Mouse (Mus musculus) neural tube, embryonic 14.5 days (tissue): ENCODE measurements at regions not wholly inside any gene's neighbourhood (a gene's known extent, or its start where the extent isn't known, plus 50 kb on each side); places are given as distances from the start of the nearest gene placed in this dataset.
A peak's percentile ranks its signal among the peaks of the same experiment; 100 is the strongest.

Source experiments
- ATAC-seq: fragments of 200-750 bp; cut with Nextera tagmentation; 2 replicates; pipeline ENCODE4 v1.8.0; 2017; ENCODE audit warnings: low read depth, mild to moderate bottlenecking, moderate TSS enrichment, moderate library complexity
- H3K27ac ChIP-seq: fragments of 300-500 bp; sonication (generic); 2 replicates; pipeline ENCODE4 v1.5.1; 2014; ENCODE audit warnings: low read depth, mild to moderate bottlenecking, control low read depth, low read length, moderate library complexity, mixed read lengths
- H3K27me3 ChIP-seq: fragments of 300-500 bp; sonication (generic); 2 replicates; pipeline ENCODE4 v1.6.1; 2014; ENCODE audit warnings: low read length; ENCODE audit not compliant: control insufficient read depth, insufficient read depth
- H3K36me3 ChIP-seq: fragments of 300-500 bp; sonication (generic); 2 replicates; pipeline ENCODE4 v1.6.1; 2014; ENCODE audit warnings: low read length, mixed read lengths; ENCODE audit not compliant: control insufficient read depth, insufficient read depth
- H3K4me1 ChIP-seq: fragments of 300-500 bp; sonication (generic); 2 replicates; pipeline ENCODE4 v1.6.1; 2014; ENCODE audit warnings: low read length; ENCODE audit not compliant: control insufficient read depth, insufficient read depth
- H3K4me2 ChIP-seq: fragments of 300-500 bp; sonication (generic); 2 replicates; pipeline ENCODE4 v1.6.1; 2014; ENCODE audit warnings: mild to moderate bottlenecking, low read depth, low read length, control low read depth
- H3K4me3 ChIP-seq: fragments of 300-500 bp; sonication (generic); 2 replicates; pipeline ENCODE4 v1.5.1; 2014; ENCODE audit warnings: low read depth, low read length, control low read depth, mixed read lengths
- H3K9ac ChIP-seq: fragments of 300-500 bp; sonication (generic); replicated peaks from 2 replicates; pipeline ENCODE4 v1.6.1; 2014; ENCODE audit warnings: low read depth, mild to moderate bottlenecking, control low read depth, low read length, mixed read lengths
- H3K9me3 ChIP-seq: fragments of 300-500 bp; sonication (generic); 2 replicates; pipeline ENCODE4 v1.6.1; 2016; ENCODE audit warnings: low read length; ENCODE audit not compliant: control insufficient read depth
- WGBS: fragments of 180-500 bp; shearing (Covaris S2); extraction: QIAGEN DNeasy Blood & Tissue Kit; methylation state at CpG from one replicate; pipeline ENCODE4 v1.1.7; 2014; 5-methylcytosine and 5-hydroxymethylcytosine counted together

GRCm38 (mm10) chr17:54214804-54215203 is 84.0 kb downstream of the Slc5a7 start:
- Histone ChIP-seq H3K9ac (no peak overlapping the region), H3K4me3 (no peak overlapping the region), H3K9me3 (no peaks in the 10 kb centered on the region), H3K27ac (no peak overlapping the region), H3K36me3 (no peaks in the 10 kb centered on the region), H3K4me1 (no peaks in the 10 kb centered on the region), H3K4me2 (no peak overlapping the region), H3K27me3 (no peaks in the 10 kb centered on the region)
- ATAC-seq = no peak
- 69% methylated on average over 3 of the region's 3 CpGs for WGBS

GRCm38 (mm10) chr17:54201710-54202109 is 97.1 kb downstream of the Slc5a7 start:
- H3K9ac ChIP-seq = no peak overlapping the region
- no peak overlapping the region for H3K4me2 ChIP-seq
- no peaks in the 10 kb centered on the region for H3K4me1 ChIP-seq
- H3K27me3 ChIP-seq = no peaks in the 10 kb centered on the region
- WGBS = 39% methylated on average over 3 of the region's 3 CpGs
- H3K4me3 ChIP-seq = no peak overlapping the region
- no peaks in the 10 kb centered on the region for H3K36me3 ChIP-seq
- peak; percentile 83; the same call in 1 of the 2 replicates for ATAC-seq
- H3K27ac ChIP-seq = no peak overlapping the region
- no peaks in the 10 kb centered on the region for H3K9me3 ChIP-seq

GRCm38 (mm10) chr17:54192231-54192573 is 106.6 kb downstream of the Slc5a7 start:
- Histone ChIP-seq H3K9ac (no peak overlapping the region), H3K9me3 (no peaks in the 10 kb centered on the region), H3K27me3 (no peaks in the 10 kb centered on the region), H3K4me3 (no peak overlapping the region), H3K4me1 (no peaks in the 10 kb centered on the region), H3K4me2 (no peak overlapping the region), H3K27ac (no peak overlapping the region), H3K36me3 (no peaks in the 10 kb centered on the region)
- peak; percentile 17; the same call in 1 of the 2 replicates for ATAC-seq
- 69% methylated on average over 3 of the region's 3 CpGs for WGBS

GRCm38 (mm10) chr17:54191526-54192230 is 107.2 kb downstream of the Slc5a7 start:
- 23% methylated on average over 5 of the region's 5 CpGs for WGBS
- H3K4me2 ChIP-seq = no peak overlapping the region
- no peak overlapping the region for H3K27ac ChIP-seq

GRCm38 (mm10) chr17:54188997-54189553 is 109.8 kb downstream of the Slc5a7 start:
- no peak for ATAC-seq
- no peaks in the 10 kb centered on the region for H3K4me1 ChIP-seq

More at GRCm38 (mm10) chr17:54191526-54192230, 107.2 kb downstream of the Slc5a7 start:
- ATAC-seq = peak; percentile 93
- H3K36me3 ChIP-seq = no peaks in the 10 kb centered on the region
- no peaks in the 10 kb centered on the region for H3K4me1 ChIP-seq
- no peak overlapping the region for H3K4me3 ChIP-seq
- no peaks in the 10 kb centered on the region for H3K27me3 ChIP-seq
- no peak overlapping the region for H3K9ac ChIP-seq
- no peaks in the 10 kb centered on the region for H3K9me3 ChIP-seq

GRCm38 (mm10) chr17:54182073-54182472 is 116.8 kb downstream of the Slc5a7 start:
- peak; percentile 17; the same call in 1 of the 2 replicates for ATAC-seq
- no peaks in the 10 kb centered on the region for H3K27me3 ChIP-seq
- H3K4me3 ChIP-seq = no peak overlapping the region
- H3K4me2 ChIP-seq = no peak overlapping the region
- H3K27ac ChIP-seq = no peak overlapping the region
- H3K36me3 ChIP-seq = no peaks in the 10 kb centered on the region
- H3K9me3 ChIP-seq = no peaks in the 10 kb centered on the region
- no peaks in the 10 kb centered on the region for H3K4me1 ChIP-seq
- H3K9ac ChIP-seq = no peak overlapping the region

More at GRCm38 (mm10) chr17:54188997-54189553, 109.8 kb downstream of the Slc5a7 start:
- Histone ChIP-seq H3K36me3 (no peaks in the 10 kb centered on the region), H3K4me2 (no peak overlapping the region), H3K9ac (no peak overlapping the region), H3K27me3 (no peaks in the 10 kb centered on the region), H3K27ac (no peak overlapping the region), H3K9me3 (no peaks in the 10 kb centered on the region), H3K4me3 (no peak overlapping the region)

- Histone ChIP-seq H3K27me3 (no peaks in the 10 kb centered on the region), H3K4me1 (no peaks in the 10 kb centered on the region), H3K36me3 (no peaks in the 10 kb centered on the region), H3K4me3 (no peak overlapping the region), H3K4me2 (no peak overlapping the region), H3K27ac (no peak overlapping the region), H3K9ac (no peak overlapping the region), H3K9me3 (no peaks in the 10 kb centered on the region)
- WGBS = 82% methylated on average over 2 of the region's 2 CpGs
- ATAC-seq = no peak
Measured at GRCm38 (mm10) chr17:54180563-54180962, 118.3 kb downstream of the Slc5a7 start.

- Histone ChIP-seq H3K36me3 (no peaks in the 10 kb centered on the region), H3K4me1 (no peaks in the 10 kb centered on the region), H3K27me3 (no peaks in the 10 kb centered on the region), H3K27ac (no peak overlapping the region), H3K9me3 (no peaks in the 10 kb centered on the region), H3K4me2 (no peak overlapping the region), H3K4me3 (no peak overlapping the region), H3K9ac (no peak overlapping the region)
- 82% methylated on average over 1 of the region's 1 CpGs for WGBS
- ATAC-seq = no peak
Measured at GRCm38 (mm10) chr17:54170762-54171161, 128.1 kb downstream of the Slc5a7 start.

GRCm38 (mm10) chr17:54168039-54168438 is 130.8 kb downstream of the Slc5a7 start:
- Histone ChIP-seq H3K36me3 (no peaks in the 10 kb centered on the region), H3K4me3 (no peak overlapping the region), H3K4me1 (no peaks in the 10 kb centered on the region), H3K4me2 (no peak overlapping the region), H3K27ac (no peak overlapping the region), H3K9me3 (no peaks in the 10 kb centered on the region), H3K27me3 (no peaks in the 10 kb centered on the region), H3K9ac (no peak overlapping the region)
- no peak for ATAC-seq
- WGBS = 8% methylated on average over 1 of the region's 1 CpGs
